Mouse (Mus musculus) spleen, adult 2 months (tissue): ENCODE results near the gene Morn1.
"Not testable (repeated sequence)": the region's sequence is repeated elsewhere in the genome, so short reads cannot be mapped to it uniquely, and the experiment has no call there.

Experiments
- CTCF ChIP-seq: fragments of 200-500 bp; IDR thresholded peaks from 2 replicates; pipeline ENCODE4 v1.5.1; 2011; ENCODE audit warnings: mild to moderate bottlenecking, inconsistent platforms; ENCODE audit not compliant: insufficient read depth, insufficient read length, insufficient replicate concordance; ENCODE audit errors: extremely low read depth
- POLR2A ChIP-seq: fragments of 200-500 bp; IDR thresholded peaks from 2 replicates; pipeline ENCODE4 v1.6.1; 2011; ENCODE audit warnings: low read depth, low read length, inconsistent platforms

DNA sequence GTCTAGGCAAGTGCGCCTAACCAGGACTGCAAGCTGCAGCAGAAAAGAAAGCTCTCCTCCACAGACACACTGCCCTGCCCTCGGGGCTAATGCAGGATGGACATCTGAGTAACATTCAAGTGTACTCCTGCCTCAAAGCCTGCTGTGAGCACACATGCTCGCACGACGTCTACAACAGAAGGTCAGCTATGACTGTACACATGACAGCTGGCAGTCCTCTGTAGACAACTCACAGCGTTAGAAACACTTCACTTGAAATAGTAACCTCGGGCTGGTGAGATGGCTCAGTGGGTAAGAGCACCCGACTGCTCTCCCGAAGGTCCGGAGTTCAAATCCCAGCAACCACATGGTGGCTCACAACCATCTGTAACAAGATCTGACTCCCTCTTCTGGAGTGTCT lies 7.6 kb upstream of the Morn1 start:
- not testable (repeated sequence) for TF ChIP-seq CTCF, POLR2A
